Comparison of ENCODE assay signal across 8 mouse cellular contexts in genomic region chr13:45455108-45455861, GRCm38 (mm10). TPM values are rescaled to one million over a fixed set of nuclear protein-coding genes. Genes with fewer than 3 reads are reported as not detected.
DNase-seq lines count a peak whose midpoint lies in the region; ATAC-seq lines count a peak whose summit lies in the region.

No protein-coding gene starts in this region.

- WGBS in midbrain, embryonic 11.5 days = 29% methylated on average over 15 of the region's 15 CpGs
- WGBS in midbrain, embryonic 16.5 days = 27% methylated on average over 15 of the region's 15 CpGs
- WGBS in limb, embryonic 13.5 days = 28% methylated on average over 15 of the region's 15 CpGs

- no peaks in the 10 kb centered on the region for H3K9me3 ChIP-seq in midbrain, embryonic 11.5 days (ENCODE audit: control insufficient read depth, low read length)
- H3K9me3 ChIP-seq in midbrain, embryonic 16.5 days (replicated peaks; ENCODE audit: control insufficient read depth, low read length, poor library complexity, severe bottlenecking) = no peaks in the 10 kb centered on the region
- H3K9me3 ChIP-seq in limb, embryonic 13.5 days = no peaks in the 10 kb centered on the region

- H3K27me3 ChIP-seq in midbrain, embryonic 11.5 days (ENCODE audit: control insufficient read depth, insufficient read depth, low read length) = no peaks in the 10 kb centered on the region
- no peaks in the 10 kb centered on the region for H3K27me3 ChIP-seq in midbrain, embryonic 16.5 days (ENCODE audit: control insufficient read depth, insufficient read depth, low read depth, low read length)
- no peaks in the 10 kb centered on the region for H3K27me3 ChIP-seq in limb, embryonic 13.5 days

- H3K4me3 ChIP-seq in midbrain, embryonic 11.5 days (ENCODE audit: low read depth, low read length) = no peak overlapping the region
- no peak overlapping the region for H3K4me3 ChIP-seq in midbrain, embryonic 16.5 days (ENCODE audit: low read depth, low read length)
- no peak overlapping the region for H3K4me3 ChIP-seq in limb, embryonic 13.5 days

- no peak overlapping the region for H3K9ac ChIP-seq in midbrain, embryonic 11.5 days (ENCODE audit: low read length)
- H3K9ac ChIP-seq in midbrain, embryonic 16.5 days (ENCODE audit: low read depth, low read length) = no peak overlapping the region
- no peak overlapping the region for H3K9ac ChIP-seq in limb, embryonic 13.5 days

- H3K4me2 ChIP-seq in midbrain, embryonic 11.5 days = no peak overlapping the region
- H3K4me2 ChIP-seq in midbrain, embryonic 16.5 days (ENCODE audit: low read length) = no peak overlapping the region
- no peak overlapping the region; the same call in 1 of the 2 replicates for H3K4me2 ChIP-seq in limb, embryonic 13.5 days (replicated peaks)

- no peaks in the 10 kb centered on the region for H3K36me3 ChIP-seq in midbrain, embryonic 11.5 days (ENCODE audit: control insufficient read depth, insufficient read depth, low read length)
- no peaks in the 10 kb centered on the region for H3K36me3 ChIP-seq in midbrain, embryonic 16.5 days (ENCODE audit: control insufficient read depth, insufficient read depth, low read length)
- H3K36me3 ChIP-seq in limb, embryonic 13.5 days = no peaks in the 10 kb centered on the region

- ATAC-seq in midbrain, embryonic 11.5 days (ENCODE audit: low FRiP score) = 0 out of 2 replicates have a peak, but pooled peaks have one; percentile 58
- no peak for ATAC-seq in midbrain, embryonic 16.5 days
- peak; percentile 73 to 88 for ATAC-seq in hematopoietic stem cell, adult 5-6 weeks (replicated peaks in 1 of 2; ENCODE audit: insufficient read depth in 1 of 2, low FRiP score in 2 of 2, low TSS enrichment in 1 of 2, low read depth in 1 of 2, poor library complexity in 2 of 2, severe bottlenecking in 2 of 2)
- no peak for ATAC-seq in limb, embryonic 13.5 days (ENCODE audit: low FRiP score, low read depth)

- H3K27ac ChIP-seq in midbrain, embryonic 11.5 days (ENCODE audit: low read depth, low read length) = no peak overlapping the region
- no peak overlapping the region for H3K27ac ChIP-seq in midbrain, embryonic 16.5 days (ENCODE audit: low read length)
- H3K27ac ChIP-seq in limb, embryonic 13.5 days = 0 out of 2 replicates have a peak overlapping the region, but pooled peaks have one; percentile 39

- peak; percentile 88 for DNase-seq in midbrain, embryonic 11.5 days (ENCODE audit: low spot score, missing footprints)
- DNase-seq in embryo, embryonic 9.5 days (ENCODE audit: extremely low spot score) = peak; percentile 75
- DNase-seq in naive thymus-derived CD4-positive, alpha-beta T cell, adult 2 months (ENCODE audit: low read depth) = peak; percentile 66
- DNase-seq in layer of hippocampus, postnatal 14 days (ENCODE audit: low spot score in 2 of 2) = no peak
- no peak for DNase-seq in spleen, adult 18-20 months

- peaks cover 5% of the 10 kb centered on the region; the same call in 1 of the 2 replicates for H3K4me1 ChIP-seq in midbrain, embryonic 11.5 days (ENCODE audit: control insufficient read depth, insufficient read depth, low read length)
- H3K4me1 ChIP-seq in midbrain, embryonic 16.5 days (ENCODE audit: control insufficient read depth, insufficient read depth, low read length) = no peaks in the 10 kb centered on the region
- H3K4me1 ChIP-seq in limb, embryonic 13.5 days = peaks cover 26% of the 10 kb centered on the region

RNA-seq across cellular contexts. Expression of gene Gmpr, which starts 52.0 kb away (rescaled TPM):
- 19.5 and 20.5 TPM in 2 replicates for polyA plus RNA-seq in midbrain, embryonic 11.5 days (2014; fragmentation: Nextera tagmentation; extraction: Ambion mirVana)
- polyA plus RNA-seq in midbrain, embryonic 16.5 days (2015; fragmentation: Nextera tagmentation; extraction: Ambion mirVana) = 25.0 and 33.8 TPM in 2 replicates
- 11.7 and 19.6 TPM in 2 replicates for total RNA-seq in hematopoietic stem cell, adult 5-6 weeks (2017)
- 24.9 and 27.5 TPM in 2 replicates for polyA plus RNA-seq in limb, embryonic 13.5 days (2015; fragmentation: Nextera tagmentation; extraction: Ambion mirVana)
- total RNA-seq in layer of hippocampus, postnatal 14 days (2021) = 10 to 100 TPM; 60.1 to 60.7 TPM

Comparison
In these comparisons a context has a peak if more than half of its experiments do, and no peak if none do; other contexts are left out.
1. ATAC-seq: peak in midbrain, embryonic 11.5 days (single experiment) and hematopoietic stem cell, adult 5-6 weeks (2 of 2); none in midbrain, embryonic 16.5 days (single experiment) and limb, embryonic 13.5 days (single experiment).
2. DNase-seq: peak in midbrain, embryonic 11.5 days (single experiment), embryo, embryonic 9.5 days (single experiment) and naive thymus-derived CD4-positive, alpha-beta T cell, adult 2 months (single experiment); none in layer of hippocampus, postnatal 14 days (0 of 2) and spleen, adult 18-20 months (0 of 2).